Mouse (Mus musculus): ENCODE measurements around the gene Cntn3. TPM values are rescaled to one million over a fixed set of nuclear protein-coding genes. Genes with fewer than 3 reads are reported as not detected.

The Cntn3 gene
- polyA plus RNA-seq, 1 experiment from 2014 or later = 3.5 TPM

GRCm38 (mm10) chr6:102438353-102438752 is 134.5 kb downstream of the Cntn3 start:
- H3K9me3 ChIP-seq (replicated peaks) = no peaks in the 10 kb centered on the region
- no peaks in the 10 kb centered on the region for H3K36me3 ChIP-seq
- no peak overlapping the region for H3K4me2 ChIP-seq
- no peak overlapping the region for H3K27ac ChIP-seq (replicated peaks)
- no peaks in the 10 kb centered on the region for H3K4me1 ChIP-seq
- 88% methylated on average over 4 of the region's 4 CpGs for WGBS
- H3K27me3 ChIP-seq (replicated peaks) = no peaks in the 10 kb centered on the region
- H3K4me3 ChIP-seq (replicated peaks) = no peak overlapping the region
- no peak for ATAC-seq (ENCODE audit: low FRiP score)
- H3K9ac ChIP-seq (replicated peaks) = no peak overlapping the region

- no peak overlapping the region for H3K4me2 ChIP-seq
- no peak for ATAC-seq (ENCODE audit: low FRiP score)
- 76% methylated on average over 1 of the region's 1 CpGs for WGBS
- H3K9me3 ChIP-seq (replicated peaks) = no peaks in the 10 kb centered on the region
- no peaks in the 10 kb centered on the region for H3K27me3 ChIP-seq (replicated peaks)
- no peaks in the 10 kb centered on the region for H3K4me1 ChIP-seq
- H3K4me3 ChIP-seq (replicated peaks) = no peak overlapping the region
- no peak overlapping the region for H3K27ac ChIP-seq (replicated peaks)
- H3K36me3 ChIP-seq = no peaks in the 10 kb centered on the region
- no peak overlapping the region for H3K9ac ChIP-seq (replicated peaks)
These were observed 145.4 kb downstream of the Cntn3 start for GRCm38 (mm10) chr6:102427549-102427948.

- Histone ChIP-seq H3K4me2 (no peak overlapping the region), H3K4me1 (no peaks in the 10 kb centered on the region), H3K36me3 (no peaks in the 10 kb centered on the region), H3K9ac (replicated peaks) (no peak overlapping the region), H3K27ac (replicated peaks) (no peak overlapping the region), H3K9me3 (replicated peaks) (no peaks in the 10 kb centered on the region), H3K27me3 (replicated peaks) (no peaks in the 10 kb centered on the region), H3K4me3 (replicated peaks) (no peak overlapping the region)
- ATAC-seq (ENCODE audit: low FRiP score) = no peak
- 12% methylated on average over 1 of the region's 1 CpGs for WGBS
These were observed 151.1 kb downstream of the Cntn3 start for GRCm38 (mm10) chr6:102421781-102422180.

- Histone ChIP-seq H3K4me1 (no peaks in the 10 kb centered on the region), H3K9ac (replicated peaks) (no peak overlapping the region), H3K27ac (replicated peaks) (no peak overlapping the region), H3K9me3 (replicated peaks) (no peaks in the 10 kb centered on the region), H3K36me3 (no peaks in the 10 kb centered on the region), H3K27me3 (replicated peaks) (no peaks in the 10 kb centered on the region), H3K4me2 (no peak overlapping the region), H3K4me3 (replicated peaks) (no peak overlapping the region)
- ATAC-seq (ENCODE audit: low FRiP score) = no peak
- WGBS = 87% methylated on average over 4 of the region's 4 CpGs
These were observed 184.3 kb downstream of the Cntn3 start for GRCm38 (mm10) chr6:102388590-102388989.

- H3K27ac ChIP-seq (replicated peaks) = no peak overlapping the region
- H3K4me2 ChIP-seq = no peak overlapping the region
- H3K36me3 ChIP-seq = no peaks in the 10 kb centered on the region
- H3K4me3 ChIP-seq (replicated peaks) = no peak overlapping the region
- no peaks in the 10 kb centered on the region for H3K27me3 ChIP-seq (replicated peaks)
- 12% methylated on average over 1 of the region's 1 CpGs for whole genome bisulfite sequencing
- no peak overlapping the region for H3K9ac ChIP-seq (replicated peaks)
- no peaks in the 10 kb centered on the region for H3K4me1 ChIP-seq
- ATAC-seq (ENCODE audit: low FRiP score) = no peak
- no peaks in the 10 kb centered on the region for H3K9me3 ChIP-seq (replicated peaks)
These were observed 200.8 kb downstream of the Cntn3 start for GRCm38 (mm10) chr6:102372112-102372511.

GRCm38 (mm10) chr6:102363880-102364279 is 209.0 kb downstream of the Cntn3 start:
- no peak overlapping the region for H3K4me3 ChIP-seq (replicated peaks)
- no peak overlapping the region for H3K27ac ChIP-seq (replicated peaks)
- H3K4me2 ChIP-seq = no peak overlapping the region
- H3K4me1 ChIP-seq = no peaks in the 10 kb centered on the region
- H3K27me3 ChIP-seq (replicated peaks) = no peaks in the 10 kb centered on the region
- no peaks in the 10 kb centered on the region for H3K9me3 ChIP-seq (replicated peaks)
- no peak for ATAC-seq (ENCODE audit: low FRiP score)
- no peaks in the 10 kb centered on the region for H3K36me3 ChIP-seq
- no peak overlapping the region for H3K9ac ChIP-seq (replicated peaks)

- H3K27me3 ChIP-seq (replicated peaks) = no peaks in the 10 kb centered on the region
- no peak for ATAC-seq (ENCODE audit: low FRiP score)
- no peak overlapping the region for H3K27ac ChIP-seq (replicated peaks)
- no peaks in the 10 kb centered on the region for H3K4me1 ChIP-seq
- H3K4me3 ChIP-seq (replicated peaks) = no peak overlapping the region
- WGBS = 92% methylated on average over 3 of the region's 3 CpGs
- no peak overlapping the region for H3K4me2 ChIP-seq
- no peak overlapping the region for H3K9ac ChIP-seq (replicated peaks)
- no peaks in the 10 kb centered on the region for H3K36me3 ChIP-seq
- no peaks in the 10 kb centered on the region for H3K9me3 ChIP-seq (replicated peaks)
These were observed 209.5 kb downstream of the Cntn3 start for GRCm38 (mm10) chr6:102363291-102363832.

GRCm38 (mm10) chr6:102332144-102332543 is 240.8 kb downstream of the Cntn3 start:
- no peaks in the 10 kb centered on the region for H3K4me1 ChIP-seq
- no peak for ATAC-seq (ENCODE audit: low FRiP score)
- no peaks in the 10 kb centered on the region for H3K36me3 ChIP-seq
- no peaks in the 10 kb centered on the region for H3K9me3 ChIP-seq (replicated peaks)
- H3K9ac ChIP-seq (replicated peaks) = no peak overlapping the region
- no peak overlapping the region for H3K4me2 ChIP-seq
- 81% methylated on average over 3 of the region's 3 CpGs for WGBS
- H3K4me3 ChIP-seq (replicated peaks) = no peak overlapping the region
- no peaks in the 10 kb centered on the region for H3K27me3 ChIP-seq (replicated peaks)
- no peak overlapping the region for H3K27ac ChIP-seq (replicated peaks)

- Histone ChIP-seq H3K27me3 (replicated peaks) (no peaks in the 10 kb centered on the region), H3K36me3 (no peaks in the 10 kb centered on the region), H3K9me3 (replicated peaks) (no peaks in the 10 kb centered on the region), H3K4me2 (no peak overlapping the region), H3K9ac (replicated peaks) (no peak overlapping the region), H3K27ac (replicated peaks) (no peak overlapping the region), H3K4me1 (no peaks in the 10 kb centered on the region), H3K4me3 (replicated peaks) (no peak overlapping the region)
- ATAC-seq (ENCODE audit: low FRiP score) = no peak
- WGBS = 89% methylated on average over 2 of the region's 2 CpGs
These were observed 246.2 kb downstream of the Cntn3 start for GRCm38 (mm10) chr6:102326711-102327110.

GRCm38 (mm10) chr6:102322614-102323284 is 250.2 kb downstream of the Cntn3 start:
- no peaks in the 10 kb centered on the region for H3K27me3 ChIP-seq (replicated peaks)
- no peak overlapping the region for H3K9ac ChIP-seq (replicated peaks)
- H3K9me3 ChIP-seq (replicated peaks) = no peaks in the 10 kb centered on the region
- ATAC-seq (ENCODE audit: low FRiP score) = no peak
- 75% methylated on average over 4 of the region's 4 CpGs for WGBS
- H3K4me1 ChIP-seq = no peaks in the 10 kb centered on the region
- H3K4me3 ChIP-seq (replicated peaks) = no peak overlapping the region
- no peak overlapping the region for H3K27ac ChIP-seq (replicated peaks)
- H3K36me3 ChIP-seq = no peaks in the 10 kb centered on the region
- no peak overlapping the region for H3K4me2 ChIP-seq

GRCm38 (mm10) chr6:102319755-102320154 is 253.1 kb downstream of the Cntn3 start:
- no peak overlapping the region for H3K27ac ChIP-seq (replicated peaks)
- no peaks in the 10 kb centered on the region for H3K36me3 ChIP-seq
- ATAC-seq (ENCODE audit: low FRiP score) = no peak
- no peak overlapping the region for H3K4me2 ChIP-seq
- 56% methylated on average over 3 of the region's 3 CpGs for WGBS
- no peaks in the 10 kb centered on the region for H3K4me1 ChIP-seq
- no peak overlapping the region for H3K9ac ChIP-seq (replicated peaks)
- H3K9me3 ChIP-seq (replicated peaks) = no peaks in the 10 kb centered on the region
- H3K4me3 ChIP-seq (replicated peaks) = no peak overlapping the region
- H3K27me3 ChIP-seq (replicated peaks) = no peaks in the 10 kb centered on the region

GRCm38 (mm10) chr6:102282889-102283288 is 290.0 kb downstream of the Cntn3 start:
- ATAC-seq (ENCODE audit: low FRiP score) = no peak
- H3K4me1 ChIP-seq = no peaks in the 10 kb centered on the region
- no peak overlapping the region for H3K4me2 ChIP-seq
- no peaks in the 10 kb centered on the region for H3K9me3 ChIP-seq (replicated peaks)
- no peak overlapping the region for H3K27ac ChIP-seq (replicated peaks)
- H3K36me3 ChIP-seq = no peaks in the 10 kb centered on the region
- no peaks in the 10 kb centered on the region for H3K27me3 ChIP-seq (replicated peaks)
- 21% methylated on average over 2 of the region's 2 CpGs for WGBS
- H3K9ac ChIP-seq (replicated peaks) = no peak overlapping the region
- H3K4me3 ChIP-seq (replicated peaks) = no peak overlapping the region
